Mouse (Mus musculus): Measurements from ENCODE around the gene Col12a1. TPM values are rescaled to one million over a fixed set of nuclear protein-coding genes. Genes with fewer than 3 reads are reported as not detected.

Col12a1 gene
- polyA plus RNA-seq, 1 experiment: 15.3 TPM

- no peak for TF ChIP-seq CEBPB (IDR thresholded peaks at IDR 0.05; ENCODE audit: low read depth)
- no peak for TF ChIP-seq MYOD1 (IDR thresholded peaks at IDR 0.05; ENCODE audit: control insufficient read depth, insufficient read length, low read depth)
- TF ChIP-seq USF1 (IDR thresholded peaks at IDR 0.05; ENCODE audit: low read depth): no peak
- no peak for TF ChIP-seq MYOG (IDR thresholded peaks at IDR 0.05; ENCODE audit: control insufficient read depth, extremely low read depth, insufficient read length)
- TF ChIP-seq MAX (IDR thresholded peaks at IDR 0.05): no peak
- TF ChIP-seq CTCF (IDR thresholded peaks at IDR 0.05; ENCODE audit: control insufficient read depth, insufficient read depth, insufficient read length): no peak
- TF ChIP-seq FOSL1 (IDR thresholded peaks at IDR 0.05; ENCODE audit: insufficient read depth, low read length, poor library complexity, severe bottlenecking): no peak
- H3K36me3 ChIP-seq (ENCODE audit: control insufficient read depth, insufficient read depth): peaks cover 7% of the 10 kb centered on the region
- H3ac ChIP-seq (ENCODE audit: control insufficient read depth, insufficient read length, low read depth): no peak overlapping the region
- no peaks in the 10 kb centered on the region for H3K27me3 ChIP-seq (ENCODE audit: control insufficient read depth, insufficient read depth, insufficient read length)
- no peaks in the 10 kb centered on the region for H3K79me2 ChIP-seq (ENCODE audit: control insufficient read depth, insufficient read depth)
- H3K4me3 ChIP-seq (ENCODE audit: insufficient read depth, poor library complexity, severe bottlenecking): no peak overlapping the region
- H3K79me3 ChIP-seq (ENCODE audit: low read depth): no peaks in the 10 kb centered on the region
These were observed 70.0 kb downstream of the Col12a1 start for GRCm38 (mm10) chr9:79648587-79648986.

- no peaks in the 10 kb centered on the region for H3K79me3 ChIP-seq (ENCODE audit: low read depth)
- H3K36me3 ChIP-seq (ENCODE audit: control insufficient read depth, insufficient read depth): peaks cover 2% of the 10 kb centered on the region
- no peaks in the 10 kb centered on the region for H3K79me2 ChIP-seq (ENCODE audit: control insufficient read depth, insufficient read depth)
- H3K27me3 ChIP-seq (ENCODE audit: control insufficient read depth, insufficient read depth, insufficient read length): no peaks in the 10 kb centered on the region
- no peak overlapping the region for H3K4me3 ChIP-seq (ENCODE audit: insufficient read depth, poor library complexity, severe bottlenecking)
- no peak overlapping the region for H3ac ChIP-seq (ENCODE audit: control insufficient read depth, insufficient read length, low read depth)
- TF ChIP-seq CTCF (IDR thresholded peaks at IDR 0.05; ENCODE audit: control insufficient read depth, insufficient read depth, insufficient read length) (no peak), MAX (IDR thresholded peaks at IDR 0.05) (no peak), FOSL1 (IDR thresholded peaks at IDR 0.05; ENCODE audit: insufficient read depth, low read length, poor library complexity, severe bottlenecking) (no peak), CEBPB (IDR thresholded peaks at IDR 0.05; ENCODE audit: low read depth) (no peak), USF1 (IDR thresholded peaks at IDR 0.05; ENCODE audit: low read depth) (no peak), MYOG (IDR thresholded peaks at IDR 0.05; ENCODE audit: control insufficient read depth, extremely low read depth, insufficient read length) (no peak), MYOD1 (IDR thresholded peaks at IDR 0.05; ENCODE audit: control insufficient read depth, insufficient read length, low read depth) (no peak)
These were observed 72.9 kb downstream of the Col12a1 start for GRCm38 (mm10) chr9:79645757-79646156.

DNA sequence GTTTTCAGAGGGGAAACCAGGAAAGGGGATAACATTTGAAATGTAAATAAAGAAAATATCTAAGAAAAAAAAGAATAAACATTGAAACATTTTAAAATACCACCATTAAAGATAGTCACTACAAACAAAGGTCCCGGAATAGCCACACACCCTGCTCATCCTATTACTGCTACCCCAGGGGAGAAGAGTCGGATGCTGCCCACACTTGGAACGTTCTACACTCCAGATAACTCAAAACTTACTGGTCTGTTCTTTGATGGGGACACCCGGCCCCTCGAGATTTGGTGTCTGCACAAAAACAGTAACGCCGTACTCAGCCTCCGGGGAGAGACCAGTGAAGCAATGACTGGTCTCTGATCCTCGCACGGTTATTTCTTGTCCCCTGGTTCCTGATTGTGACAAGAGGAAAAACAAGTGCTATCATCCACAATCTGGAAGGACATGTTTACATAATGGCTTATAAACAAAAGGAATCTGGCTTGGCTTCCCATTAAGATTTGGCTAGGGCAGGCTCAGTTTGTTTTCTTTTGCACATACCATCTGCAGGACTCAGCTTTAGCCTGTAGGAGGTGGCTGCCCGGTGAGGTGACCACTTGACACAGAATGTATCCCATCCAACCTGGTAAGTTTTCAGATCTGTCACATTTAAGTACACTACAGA lies 79.1 kb downstream of the Col12a1 start:
- Histone ChIP-seq H3K79me3 (ENCODE audit: low read depth) (no peaks in the 10 kb centered on the region), H3ac (ENCODE audit: control insufficient read depth, insufficient read length, low read depth) (no peak overlapping the region), H3K27me3 (ENCODE audit: control insufficient read depth, insufficient read depth, insufficient read length) (no peaks in the 10 kb centered on the region), H3K36me3 (ENCODE audit: control insufficient read depth, insufficient read depth) (no peaks in the 10 kb centered on the region), H3K79me2 (ENCODE audit: control insufficient read depth, insufficient read depth) (no peaks in the 10 kb centered on the region), H3K4me3 (ENCODE audit: insufficient read depth, poor library complexity, severe bottlenecking) (no peak overlapping the region)
- no peak for TF ChIP-seq MYOG (IDR thresholded peaks at IDR 0.05; ENCODE audit: control insufficient read depth, extremely low read depth, insufficient read length)
- no peak for TF ChIP-seq FOSL1 (IDR thresholded peaks at IDR 0.05; ENCODE audit: insufficient read depth, low read length, poor library complexity, severe bottlenecking)
- TF ChIP-seq CTCF (IDR thresholded peaks at IDR 0.05; ENCODE audit: control insufficient read depth, insufficient read depth, insufficient read length): no peak
- no peak for TF ChIP-seq USF1 (IDR thresholded peaks at IDR 0.05; ENCODE audit: low read depth)
- TF ChIP-seq MAX (IDR thresholded peaks at IDR 0.05): no peak
- TF ChIP-seq CEBPB (IDR thresholded peaks at IDR 0.05; ENCODE audit: low read depth): no peak
- TF ChIP-seq MYOD1 (IDR thresholded peaks at IDR 0.05; ENCODE audit: control insufficient read depth, insufficient read length, low read depth): no peak

GRCm38 (mm10) chr9:79637879-79638278 lies 80.8 kb downstream of the Col12a1 start:
- Histone ChIP-seq H3K79me2 (ENCODE audit: control insufficient read depth, insufficient read depth) (no peaks in the 10 kb centered on the region), H3K27me3 (ENCODE audit: control insufficient read depth, insufficient read depth, insufficient read length) (no peaks in the 10 kb centered on the region), H3K36me3 (ENCODE audit: control insufficient read depth, insufficient read depth) (peaks cover 4% of the 10 kb centered on the region), H3ac (ENCODE audit: control insufficient read depth, insufficient read length, low read depth) (no peak overlapping the region), H3K79me3 (ENCODE audit: low read depth) (no peaks in the 10 kb centered on the region), H3K4me3 (ENCODE audit: insufficient read depth, poor library complexity, severe bottlenecking) (no peak overlapping the region)
- TF ChIP-seq MYOG (IDR thresholded peaks at IDR 0.05; ENCODE audit: control insufficient read depth, extremely low read depth, insufficient read length): no peak

DNA sequence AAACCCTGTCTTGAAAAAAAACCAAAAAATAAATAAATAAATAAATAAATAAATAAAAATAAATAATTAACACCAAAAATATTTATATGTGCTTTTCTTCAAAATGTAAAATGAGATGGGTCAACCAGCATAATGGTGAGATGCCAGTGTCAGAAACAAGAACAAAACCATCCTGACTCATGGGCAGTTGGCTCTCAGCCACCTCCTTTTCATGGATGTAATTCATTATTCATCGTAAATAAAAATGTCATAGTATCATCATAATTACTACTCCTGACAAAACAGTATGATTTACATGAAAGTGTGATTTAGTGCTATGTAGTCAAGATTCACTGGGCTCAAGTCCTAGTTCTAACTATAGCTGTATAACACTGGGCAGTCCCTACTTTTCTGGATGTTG lies 84.6 kb downstream of the Col12a1 start:
- TF ChIP-seq CEBPB (IDR thresholded peaks at IDR 0.05; ENCODE audit: low read depth) (no peak), MYOG (IDR thresholded peaks at IDR 0.05; ENCODE audit: control insufficient read depth, extremely low read depth, insufficient read length) (no peak), FOSL1 (IDR thresholded peaks at IDR 0.05; ENCODE audit: insufficient read depth, low read length, poor library complexity, severe bottlenecking) (no peak), MYOD1 (IDR thresholded peaks at IDR 0.05; ENCODE audit: control insufficient read depth, insufficient read length, low read depth) (no peak), MAX (IDR thresholded peaks at IDR 0.05) (no peak), CTCF (IDR thresholded peaks at IDR 0.05; ENCODE audit: control insufficient read depth, insufficient read depth, insufficient read length) (no peak), USF1 (IDR thresholded peaks at IDR 0.05; ENCODE audit: low read depth) (no peak)
- H3K4me3 ChIP-seq (ENCODE audit: insufficient read depth, poor library complexity, severe bottlenecking): no peak overlapping the region
- no peaks in the 10 kb centered on the region for H3K79me3 ChIP-seq (ENCODE audit: low read depth)
- no peaks in the 10 kb centered on the region for H3K79me2 ChIP-seq (ENCODE audit: control insufficient read depth, insufficient read depth)
- no peaks in the 10 kb centered on the region for H3K27me3 ChIP-seq (ENCODE audit: control insufficient read depth, insufficient read depth, insufficient read length)
- peaks cover 4% of the 10 kb centered on the region for H3K36me3 ChIP-seq (ENCODE audit: control insufficient read depth, insufficient read depth)
- no peak overlapping the region for H3ac ChIP-seq (ENCODE audit: control insufficient read depth, insufficient read length, low read depth)

GRCm38 (mm10) chr9:79631186-79631585 lies 87.4 kb downstream of the Col12a1 start:
- peaks cover 4% of the 10 kb centered on the region for H3K36me3 ChIP-seq (ENCODE audit: control insufficient read depth, insufficient read depth)

More at GRCm38 (mm10) chr9:79631186-79631585, 87.4 kb downstream of the Col12a1 start:
- Histone ChIP-seq H3ac (ENCODE audit: control insufficient read depth, insufficient read length, low read depth) (no peak overlapping the region), H3K79me2 (ENCODE audit: control insufficient read depth, insufficient read depth) (no peaks in the 10 kb centered on the region), H3K27me3 (ENCODE audit: control insufficient read depth, insufficient read depth, insufficient read length) (no peaks in the 10 kb centered on the region), H3K4me3 (ENCODE audit: insufficient read depth, poor library complexity, severe bottlenecking) (no peak overlapping the region), H3K79me3 (ENCODE audit: low read depth) (no peaks in the 10 kb centered on the region)
- TF ChIP-seq USF1 (IDR thresholded peaks at IDR 0.05; ENCODE audit: low read depth): no peak
- TF ChIP-seq MYOD1 (IDR thresholded peaks at IDR 0.05; ENCODE audit: control insufficient read depth, insufficient read length, low read depth): no peak
- no peak for TF ChIP-seq CTCF (IDR thresholded peaks at IDR 0.05; ENCODE audit: control insufficient read depth, insufficient read depth, insufficient read length)
- TF ChIP-seq FOSL1 (IDR thresholded peaks at IDR 0.05; ENCODE audit: insufficient read depth, low read length, poor library complexity, severe bottlenecking): no peak
- no peak for TF ChIP-seq CEBPB (IDR thresholded peaks at IDR 0.05; ENCODE audit: low read depth)
- TF ChIP-seq MYOG (IDR thresholded peaks at IDR 0.05; ENCODE audit: control insufficient read depth, extremely low read depth, insufficient read length): no peak
- TF ChIP-seq MAX (IDR thresholded peaks at IDR 0.05): no peak
